ENCODE assay signal across 33 mouse cellular contexts in genomic region chr14:95904591-95905095, GRCm38 (mm10). TPM values are rescaled to one million over a fixed set of nuclear protein-coding genes. Genes with fewer than 3 reads are reported as not detected.
A peak's percentile ranks its signal among the peaks of the same experiment; 100 is the strongest.
DNase-seq lines count a peak whose midpoint lies in the region; ATAC-seq and TF ChIP-seq lines count a peak whose summit lies in the region.
"Had no signal": no experiment of that assay in that cellular context is flagged by ENCODE, and none has a peak within 500 bp of the region (broad histone marks: within the 10 kb centered on the region; RNA-seq: fewer than 3 reads in every experiment).

No protein-coding gene starts in this region.

- H3K9me3 ChIP-seq in midbrain, embryonic 16.5 days (replicated peaks; ENCODE audit: control insufficient read depth, low read length, poor library complexity, severe bottlenecking), result no peaks in the 10 kb centered on the region
- H3K9me3 ChIP-seq in midbrain, embryonic 13.5 days, result no peaks in the 10 kb centered on the region
- H3K9me3 ChIP-seq: embryonic facial prominence, embryonic 12.5 days; embryonic facial prominence, embryonic 15.5 days; heart, embryonic 12.5 days; heart, embryonic 15.5 days; hindbrain, embryonic 10.5 days; hindbrain, embryonic 13.5 days; intestine, embryonic 15.5 days had no signal

- H3K4me1 ChIP-seq in midbrain, embryonic 16.5 days (ENCODE audit: control insufficient read depth, insufficient read depth, low read length), result no peaks in the 10 kb centered on the region
- H3K4me1 ChIP-seq in midbrain, embryonic 13.5 days (replicated peaks), result no peaks in the 10 kb centered on the region
- H3K4me1 ChIP-seq: embryonic facial prominence, embryonic 12.5 days; embryonic facial prominence, embryonic 15.5 days; heart, embryonic 12.5 days; heart, embryonic 15.5 days; hindbrain, embryonic 10.5 days; hindbrain, embryonic 13.5 days; intestine, embryonic 15.5 days had no signal

- H3K4me2 ChIP-seq in midbrain, embryonic 16.5 days (ENCODE audit: low read length), result no peak overlapping the region
- H3K4me2 ChIP-seq in midbrain, embryonic 13.5 days (replicated peaks), result no peak overlapping the region
- H3K4me2 ChIP-seq: embryonic facial prominence, embryonic 12.5 days; embryonic facial prominence, embryonic 15.5 days; heart, embryonic 12.5 days; heart, embryonic 15.5 days; hindbrain, embryonic 13.5 days; intestine, embryonic 15.5 days had no signal

- TF ChIP-seq CTCF in brain, embryonic 14.5 days (IDR thresholded peaks at IDR 0.05; ENCODE audit: borderline replicate concordance, extremely low read depth, insufficient read depth, insufficient read length), result no peak

- no peak overlapping the region for H3K4me3 ChIP-seq in midbrain, embryonic 16.5 days (ENCODE audit: low read depth, low read length)
- H3K4me3 ChIP-seq in midbrain, embryonic 13.5 days (replicated peaks), result no peak overlapping the region
- H3K4me3 ChIP-seq: embryonic facial prominence, embryonic 12.5 days; embryonic facial prominence, embryonic 15.5 days; heart, embryonic 12.5 days; heart, embryonic 15.5 days; hindbrain, embryonic 10.5 days; hindbrain, embryonic 13.5 days; intestine, embryonic 15.5 days had no signal

- no peaks in the 10 kb centered on the region for H3K27me3 ChIP-seq in midbrain, embryonic 16.5 days (ENCODE audit: control insufficient read depth, insufficient read depth, low read depth, low read length)
- no peaks in the 10 kb centered on the region for H3K27me3 ChIP-seq in midbrain, embryonic 13.5 days
- H3K27me3 ChIP-seq: embryonic facial prominence, embryonic 12.5 days; embryonic facial prominence, embryonic 15.5 days; heart, embryonic 12.5 days; heart, embryonic 15.5 days; hindbrain, embryonic 13.5 days; intestine, embryonic 15.5 days had no signal

- no peak overlapping the region for H3K9ac ChIP-seq in midbrain, embryonic 16.5 days (ENCODE audit: low read depth, low read length)
- no peak overlapping the region for H3K9ac ChIP-seq in midbrain, embryonic 13.5 days (replicated peaks)
- H3K9ac ChIP-seq: embryonic facial prominence, embryonic 12.5 days; embryonic facial prominence, embryonic 15.5 days; forebrain, postnatal 0 days; heart, embryonic 12.5 days; heart, embryonic 15.5 days; hindbrain, embryonic 13.5 days; intestine, embryonic 15.5 days had no signal

- no peak for TF ChIP-seq POLR2A in brain, embryonic 14.5 days (IDR thresholded peaks at IDR 0.05; ENCODE audit: borderline replicate concordance, extremely low read depth, insufficient read depth, insufficient read length, poor library complexity, severe bottlenecking)

- H3K36me3 ChIP-seq in midbrain, embryonic 16.5 days (ENCODE audit: control insufficient read depth, insufficient read depth, low read length), result no peaks in the 10 kb centered on the region
- no peaks in the 10 kb centered on the region for H3K36me3 ChIP-seq in midbrain, embryonic 13.5 days
- H3K36me3 ChIP-seq: embryonic facial prominence, embryonic 12.5 days; embryonic facial prominence, embryonic 15.5 days; heart, embryonic 12.5 days; heart, embryonic 15.5 days; hindbrain, embryonic 10.5 days; hindbrain, embryonic 13.5 days; intestine, embryonic 15.5 days had no signal

- 81% methylated on average over 1 of the region's 1 CpGs for WGBS in midbrain, embryonic 16.5 days
- 85% methylated on average over 1 of the region's 1 CpGs for WGBS in midbrain, embryonic 13.5 days

- ATAC-seq in frontal cortex, adult (ENCODE audit: low TSS enrichment), result peak; percentile 23
- peak; percentile 58; the same call in 1 of the 2 replicates for ATAC-seq in midbrain, embryonic 16.5 days
- no peak for ATAC-seq in midbrain, embryonic 13.5 days
- ATAC-seq: CD4-positive, CD25-positive, alpha-beta regulatory T cell, adult 4 months; forebrain, embryonic 14.5 days; forebrain, postnatal 0 days; hindbrain, embryonic 16.5 days; intestine, embryonic 15.5 days had no signal

- DNase-seq in frontal cortex, postnatal 25 days (ENCODE audit: low spot score in 2 of 2), result no peak
- DNase-seq in brain, embryonic 14.5 days (ENCODE audit: low read depth), result peak; percentile 60
- DNase-seq in layer of hippocampus, postnatal 10 days (ENCODE audit: low spot score in 2 of 2), result no peak
- DNase-seq: adrenal gland, adult 2 months; adrenal gland, postnatal 14 days; cerebellum, adult 11 months; cerebellum, adult 9-11 months; cerebellum, postnatal 25 days; forebrain, postnatal 0 days; gastrocnemius, postnatal 10 days; gastrocnemius, postnatal 36 days; heart, postnatal 10 days; heart, postnatal 36 days had no signal

- H3K27ac ChIP-seq in midbrain, embryonic 16.5 days (ENCODE audit: low read length), result no peak overlapping the region
- no peak overlapping the region for H3K27ac ChIP-seq in midbrain, embryonic 13.5 days
- H3K27ac ChIP-seq: embryonic facial prominence, embryonic 12.5 days; embryonic facial prominence, embryonic 15.5 days; heart, embryonic 15.5 days; hindbrain, embryonic 10.5 days; hindbrain, embryonic 13.5 days; intestine, embryonic 15.5 days had no signal

RNA-seq across cellular contexts. Expression of gene 4921530L21Rik, which starts 23.6 kb away (rescaled TPM):
- polyA plus RNA-seq in midbrain, embryonic 16.5 days (2015; fragmentation: Nextera tagmentation; extraction: Ambion mirVana), result not detected in 2 replicates
- not detected in 2 replicates for polyA plus RNA-seq in midbrain, embryonic 13.5 days (2015; fragmentation: Nextera tagmentation; extraction: Ambion mirVana)
- not detected in 2 replicates for polyA plus RNA-seq in brain, embryonic 14.5 days (2012; rRNA removed)
- under 1 TPM in 1 of 2 experiments, not detected in 1; 0.32 TPM for total RNA-seq in layer of hippocampus, postnatal 10 days (2021)
- total RNA-seq: adrenal gland, adult 2 months; adrenal gland, postnatal 14 days; adrenal gland, postnatal 4 days; common myeloid progenitor, adult 5-6 weeks; forebrain, postnatal 0 days; gastrocnemius, adult 18-20 months; gastrocnemius, postnatal 10 days; gastrocnemius, postnatal 36 days; granulocyte monocyte progenitor cell, adult 5-6 weeks; heart, postnatal 10 days; heart, postnatal 36 days; MEL had no signal
- polyA plus RNA-seq: adrenal gland, adult 2 months; C2C12; CD4-positive, CD25-positive, alpha-beta regulatory T cell, adult 4 months; embryonic facial prominence, embryonic 12.5 days; embryonic facial prominence, embryonic 15.5 days; forebrain, embryonic 11.5 days; forebrain, embryonic 14.5 days; forebrain, postnatal 0 days; heart, embryonic 12.5 days; heart, embryonic 15.5 days; hindbrain, embryonic 10.5 days; hindbrain, embryonic 13.5 days; hindbrain, embryonic 16.5 days; intestine, embryonic 15.5 days had no signal
